Mouse (Mus musculus): ENCODE measurements around the gene Nfkbie. TPM values are rescaled to one million over a fixed set of nuclear protein-coding genes. Genes with fewer than 3 reads are reported as not detected.
A peak's percentile ranks its signal among the peaks of the same experiment; 100 is the strongest.

The Nfkbie gene
- polyA plus RNA-seq, 1 experiment from 2014 or later: 1.6 TPM

DNA sequence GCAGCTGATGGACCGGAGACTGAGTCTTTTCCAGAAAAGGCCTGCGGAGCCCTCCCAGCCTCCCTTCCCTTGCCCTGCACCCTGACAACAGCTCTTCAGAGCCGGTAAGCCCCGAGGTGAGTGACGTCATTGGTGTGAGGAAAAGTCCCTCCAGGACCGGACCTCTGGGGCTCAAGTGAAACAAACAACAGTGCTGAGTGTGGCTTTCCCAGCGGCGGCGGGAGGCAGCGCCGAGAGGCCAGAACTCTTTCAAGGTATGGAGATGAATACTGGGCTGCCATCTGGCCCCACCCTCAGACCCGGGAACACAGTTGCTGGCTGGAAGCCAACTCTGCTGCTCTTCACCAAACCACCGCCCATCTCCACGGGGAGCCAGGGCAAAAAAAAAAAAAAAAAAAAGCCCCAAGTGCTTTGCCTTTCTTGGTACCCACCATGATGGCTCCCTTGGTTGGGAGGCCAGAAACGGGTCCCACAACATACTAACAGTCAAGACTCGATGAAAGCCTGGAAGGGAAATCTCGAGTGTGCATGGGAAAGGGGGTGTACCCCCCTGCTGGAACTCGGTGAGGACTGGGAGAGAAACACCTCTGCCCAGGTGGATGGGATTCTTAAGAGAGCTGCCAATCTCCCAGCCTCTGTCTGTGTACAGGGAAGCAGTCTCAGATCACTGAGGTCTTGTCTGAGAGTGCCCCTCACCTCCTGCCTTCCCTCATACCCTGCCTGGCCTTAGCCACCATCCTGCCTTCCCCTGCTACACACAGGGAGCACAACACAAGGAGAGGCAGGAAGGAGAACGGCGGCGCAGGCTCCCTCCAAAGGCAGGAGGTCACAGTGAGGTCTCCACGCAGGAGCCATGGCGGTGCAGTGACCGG, 11.3 kb upstream of the Nfkbie start:
- 29% methylated on average over 24 of the region's 24 CpGs for WGBS
- H3K4me3 ChIP-seq (ENCODE audit: low read depth, low read length): no peak overlapping the region
- no peak overlapping the region for H3K4me2 ChIP-seq (replicated peaks; ENCODE audit: low read depth)

DNA sequence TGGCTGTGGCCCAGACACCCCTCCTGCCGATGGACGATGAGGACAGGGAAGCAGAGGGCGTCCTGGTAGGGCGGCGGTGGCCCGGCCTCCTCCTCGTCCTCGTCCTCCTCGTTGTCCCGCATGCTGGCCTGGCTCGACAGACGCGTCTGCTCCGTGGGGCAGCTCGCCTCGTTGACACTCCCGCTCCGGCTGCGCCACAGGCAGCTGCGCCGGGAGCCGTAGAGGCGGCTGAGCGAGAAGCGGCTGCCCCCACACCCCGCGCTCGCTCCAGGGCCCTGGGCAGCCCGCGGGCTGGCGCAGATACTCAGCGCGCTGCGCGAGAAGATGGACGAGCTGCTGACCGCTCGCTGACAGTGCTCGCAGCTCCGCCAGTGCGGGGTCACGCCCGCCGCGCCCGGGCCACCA, 10.6 kb upstream of the Nfkbie start:
- DNase-seq (ENCODE audit: low spot score) (no peak), ATAC-seq (ENCODE audit: low FRiP score, low TSS enrichment) (no peak)
- Histone ChIP-seq H3K9ac (ENCODE audit: low read length) (no peak overlapping the region), H3K9me3 (ENCODE audit: control insufficient read depth, low read length) (no peaks in the 10 kb centered on the region), H3K4me1 (replicated peaks; ENCODE audit: control insufficient read depth, insufficient read depth) (no peaks in the 10 kb centered on the region), H3K36me3 (ENCODE audit: control insufficient read depth, insufficient read depth, low read length) (no peaks in the 10 kb centered on the region; the same call in 1 of the 2 replicates), H3K4me3 (ENCODE audit: low read depth, low read length) (peak overlapping the region; percentile 12; the same call in 1 of the 2 replicates), H3K4me2 (replicated peaks; ENCODE audit: low read depth) (peak overlapping the region; percentile 39; the same call in 1 of the 2 replicates), H3K27ac (replicated peaks) (no peak overlapping the region), H3K27me3 (ENCODE audit: control insufficient read depth, insufficient read depth, low read length) (peaks cover 10% of the 10 kb centered on the region; the same call in 1 of the 2 replicates)
- WGBS: 24% methylated on average over 45 of the region's 46 CpGs
- TF ChIP-seq CTCF (IDR thresholded peaks at IDR 0.05; ENCODE audit: low read depth): no peak
- no peak for TF ChIP-seq EP300 (optimal IDR thresholded peaks at IDR 0.05)

More for the DNA sequence above, 11.3 kb upstream of the Nfkbie start:
- H3K27ac ChIP-seq (replicated peaks): no peak overlapping the region
- H3K4me1 ChIP-seq (replicated peaks; ENCODE audit: control insufficient read depth, insufficient read depth): no peaks in the 10 kb centered on the region
- H3K36me3 ChIP-seq (ENCODE audit: control insufficient read depth, insufficient read depth, low read length): no peaks in the 10 kb centered on the region; the same call in 1 of the 2 replicates
- no peak overlapping the region for H3K9ac ChIP-seq (ENCODE audit: low read length)
- DNase-seq (ENCODE audit: low spot score): no peak
- no peaks in the 10 kb centered on the region for H3K9me3 ChIP-seq (ENCODE audit: control insufficient read depth, low read length)
- TF ChIP-seq CTCF (IDR thresholded peaks at IDR 0.05; ENCODE audit: low read depth): no peak
- TF ChIP-seq EP300 (optimal IDR thresholded peaks at IDR 0.05): no peak
- no peak for ATAC-seq (ENCODE audit: low FRiP score, low TSS enrichment)
- peaks cover 10% of the 10 kb centered on the region; the same call in 1 of the 2 replicates for H3K27me3 ChIP-seq (ENCODE audit: control insufficient read depth, insufficient read depth, low read length)

DNA sequence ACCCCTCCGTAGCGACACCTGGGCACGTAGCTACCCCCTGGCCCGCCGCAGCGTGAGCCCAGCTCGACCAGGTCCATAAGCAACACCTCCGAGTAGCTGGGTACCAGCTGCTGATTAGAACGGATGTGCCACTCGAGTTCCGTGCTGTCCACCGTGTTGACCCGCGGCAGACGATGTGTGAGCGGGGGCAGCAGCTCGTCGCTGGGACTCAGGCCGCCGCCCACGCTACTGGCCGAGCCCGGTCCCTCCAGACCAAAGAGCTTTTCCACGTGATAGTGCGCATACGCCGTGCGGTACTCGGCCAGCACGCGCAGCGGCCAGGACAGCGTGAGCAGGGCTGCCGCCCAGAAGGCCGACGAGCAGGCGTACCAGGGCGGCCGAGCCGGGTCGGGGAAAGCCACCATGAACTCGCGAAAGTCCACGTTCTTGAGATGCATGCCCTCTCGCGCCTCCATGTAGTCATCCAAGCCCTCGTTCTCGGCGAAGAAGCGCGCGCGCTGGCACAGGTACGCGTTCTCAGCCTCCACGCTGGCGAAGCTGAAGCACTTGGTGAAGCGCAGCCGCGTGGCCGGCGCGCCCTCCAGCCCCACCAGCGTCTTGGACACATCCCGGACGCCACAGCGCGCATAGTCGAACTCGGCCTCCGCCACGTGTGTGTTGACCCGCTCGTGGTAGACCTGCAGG, 10.1 kb upstream of the Nfkbie start:
- Histone ChIP-seq H3K27ac (replicated peaks) (no peak overlapping the region), H3K4me3 (ENCODE audit: low read depth, low read length) (peak overlapping the region; percentile 12; the same call in 1 of the 2 replicates), H3K9me3 (ENCODE audit: control insufficient read depth, low read length) (no peaks in the 10 kb centered on the region), H3K27me3 (ENCODE audit: control insufficient read depth, insufficient read depth, low read length) (peaks cover 10% of the 10 kb centered on the region; the same call in 1 of the 2 replicates), H3K4me2 (replicated peaks; ENCODE audit: low read depth) (peak overlapping the region; percentile 39), H3K36me3 (ENCODE audit: control insufficient read depth, insufficient read depth, low read length) (no peaks in the 10 kb centered on the region; the same call in 1 of the 2 replicates), H3K9ac (ENCODE audit: low read length) (no peak overlapping the region), H3K4me1 (replicated peaks; ENCODE audit: control insufficient read depth, insufficient read depth) (no peaks in the 10 kb centered on the region)
- 26% methylated on average over 74 of the region's 74 CpGs for WGBS
- ATAC-seq (ENCODE audit: low FRiP score, low TSS enrichment) (no peak), DNase-seq (ENCODE audit: low spot score) (no peak)
- TF ChIP-seq CTCF (IDR thresholded peaks at IDR 0.05; ENCODE audit: low read depth) (no peak), EP300 (optimal IDR thresholded peaks at IDR 0.05) (no peak)

DNA sequence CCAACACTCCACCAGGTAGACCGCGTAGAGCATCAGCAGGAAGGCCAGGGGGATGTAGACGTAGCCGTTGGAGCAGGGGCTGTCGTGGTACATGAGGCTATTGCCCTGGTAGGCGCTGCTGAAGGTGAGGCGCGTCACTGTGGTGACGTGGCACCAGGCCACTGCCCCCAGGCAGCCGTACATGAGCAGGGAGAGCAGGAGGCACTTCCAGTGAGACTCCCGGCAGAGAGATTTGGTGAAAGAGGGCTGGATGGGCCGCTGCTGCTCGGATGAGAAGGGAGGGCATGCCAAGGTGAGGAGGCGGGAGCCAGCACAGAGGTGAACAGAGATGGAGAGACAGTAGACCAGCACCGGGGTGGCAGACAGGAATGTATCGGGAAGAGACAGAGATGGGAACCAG, 8.6 kb upstream of the Nfkbie start:
- H3K27me3 ChIP-seq (ENCODE audit: control insufficient read depth, insufficient read depth, low read length): peaks cover 10% of the 10 kb centered on the region; the same call in 1 of the 2 replicates
- no peaks in the 10 kb centered on the region for H3K4me1 ChIP-seq (replicated peaks; ENCODE audit: control insufficient read depth, insufficient read depth)
- ATAC-seq (ENCODE audit: low FRiP score, low TSS enrichment) (no peak), DNase-seq (ENCODE audit: low spot score) (no peak)
- H3K27ac ChIP-seq (replicated peaks): no peak overlapping the region
- WGBS: 83% methylated on average over 16 of the region's 16 CpGs
- no peak for TF ChIP-seq CTCF (IDR thresholded peaks at IDR 0.05; ENCODE audit: low read depth)
- H3K4me3 ChIP-seq (ENCODE audit: low read depth, low read length): no peak overlapping the region
- H3K9me3 ChIP-seq (ENCODE audit: control insufficient read depth, low read length): no peaks in the 10 kb centered on the region
- no peak overlapping the region for H3K9ac ChIP-seq (ENCODE audit: low read length)
- H3K36me3 ChIP-seq (ENCODE audit: control insufficient read depth, insufficient read depth, low read length): no peaks in the 10 kb centered on the region; the same call in 1 of the 2 replicates
- H3K4me2 ChIP-seq (replicated peaks; ENCODE audit: low read depth): no peak overlapping the region

DNA sequence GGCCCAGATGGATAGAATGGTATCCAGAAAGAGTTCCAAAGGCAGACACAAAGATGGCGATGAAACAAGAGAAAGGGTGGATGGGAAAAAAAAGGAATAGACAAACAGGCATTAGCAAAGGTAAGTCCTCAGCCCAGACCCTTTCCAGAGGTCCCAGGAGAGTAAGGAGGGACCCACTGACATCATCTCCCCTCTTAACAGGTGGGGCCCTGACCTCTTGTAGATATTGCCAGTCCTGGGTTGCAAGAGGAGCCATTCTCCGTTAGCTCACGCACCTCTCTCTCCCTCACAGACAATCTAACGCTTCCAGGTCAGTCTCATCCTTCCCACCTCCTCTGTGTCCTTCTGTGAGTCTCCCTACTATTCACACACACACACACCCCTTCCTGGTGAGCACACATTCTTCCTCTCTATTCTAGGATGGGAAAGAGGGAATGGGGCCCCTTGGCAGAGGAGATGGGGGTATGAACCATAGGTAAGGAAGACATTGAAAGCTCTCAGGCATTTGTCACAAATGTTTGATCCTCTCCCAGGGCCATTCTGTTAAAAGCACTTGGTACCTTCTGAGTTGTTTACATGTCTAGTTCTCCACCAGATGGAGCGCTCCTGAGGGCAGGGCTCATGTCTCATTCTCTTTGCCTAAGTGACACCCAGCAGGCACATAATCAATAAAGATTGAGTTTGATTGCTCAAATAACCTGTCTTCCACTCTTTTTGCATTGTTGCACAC, 7.9 kb upstream of the Nfkbie start:
- no peak overlapping the region for H3K4me3 ChIP-seq (ENCODE audit: low read depth, low read length)
- H3K27me3 ChIP-seq (ENCODE audit: control insufficient read depth, insufficient read depth, low read length): peaks cover 10% of the 10 kb centered on the region; the same call in 1 of the 2 replicates

More for the DNA sequence above, 7.9 kb upstream of the Nfkbie start:
- WGBS: 77% methylated on average over 5 of the region's 5 CpGs
- no peak overlapping the region for H3K27ac ChIP-seq (replicated peaks)
- H3K9ac ChIP-seq (ENCODE audit: low read length): no peak overlapping the region
- ATAC-seq (ENCODE audit: low FRiP score, low TSS enrichment): no peak
- no peaks in the 10 kb centered on the region; the same call in 1 of the 2 replicates for H3K36me3 ChIP-seq (ENCODE audit: control insufficient read depth, insufficient read depth, low read length)
- H3K4me1 ChIP-seq (replicated peaks; ENCODE audit: control insufficient read depth, insufficient read depth): no peaks in the 10 kb centered on the region
- no peak for DNase-seq (ENCODE audit: low spot score)
- no peaks in the 10 kb centered on the region for H3K9me3 ChIP-seq (ENCODE audit: control insufficient read depth, low read length)
- H3K4me2 ChIP-seq (replicated peaks; ENCODE audit: low read depth): no peak overlapping the region
- TF ChIP-seq CTCF (IDR thresholded peaks at IDR 0.05; ENCODE audit: low read depth) (no peak), EP300 (optimal IDR thresholded peaks at IDR 0.05) (no peak)
